ENCODE assay signal across 13 mouse cellular contexts in genomic region chr5:64431624-64432023, GRCm38 (mm10).
DNase-seq lines count a peak whose midpoint lies in the region; ATAC-seq and TF ChIP-seq lines count a peak whose summit lies in the region.
"Had no signal": no experiment of that assay in that cellular context is flagged by ENCODE, and none has a peak within 500 bp of the region (broad histone marks: within the 10 kb centered on the region; RNA-seq: fewer than 3 reads in every experiment).

No protein-coding gene starts in this region.

- peaks cover 7% of the 10 kb centered on the region for H3K4me1 ChIP-seq in liver, postnatal 0 days (ENCODE audit: insufficient read depth)
- peaks cover 8% of the 10 kb centered on the region for H3K4me1 ChIP-seq in kidney, embryonic 16.5 days (ENCODE audit: insufficient read depth, low read length)
- H3K4me1 ChIP-seq in stomach, embryonic 16.5 days (ENCODE audit: control insufficient read depth, insufficient read depth, low read length) = peaks cover 7% of the 10 kb centered on the region
- H3K4me1 ChIP-seq: neural tube, embryonic 15.5 days had no signal

- H3K9ac ChIP-seq in liver, postnatal 0 days (replicated peaks) = no peak overlapping the region
- no peak overlapping the region for H3K9ac ChIP-seq in kidney, embryonic 16.5 days (replicated peaks; ENCODE audit: low read length)
- H3K9ac ChIP-seq in stomach, embryonic 16.5 days (ENCODE audit: low read length) = peak overlapping the region; percentile 42; the same call in 1 of the 2 replicates
- H3K9ac ChIP-seq: neural tube, embryonic 15.5 days had no signal

- no peak overlapping the region for H3K27ac ChIP-seq in liver, postnatal 0 days (ENCODE audit: low read depth)
- peak overlapping the region; percentile 37; the same call in 1 of the 2 replicates for H3K27ac ChIP-seq in kidney, embryonic 16.5 days (ENCODE audit: low read length)
- H3K27ac ChIP-seq in stomach, embryonic 16.5 days (ENCODE audit: low read length) = peak overlapping the region; percentile 91
- H3K27ac ChIP-seq: heart, adult 2 months; neural tube, embryonic 15.5 days had no signal

- DNase-seq in liver (peak; percentile 33), R1 (ENCODE audit: low read depth, low spot score) (peak; percentile 59)
- no peak for DNase-seq in liver, postnatal 0 days
- DNase-seq in frontal cortex, adult 2 months (ENCODE audit: extremely low spot score in 1 of 2, low spot score in 1 of 2) = no peak
- DNase-seq in adrenal gland, postnatal 14 days = no peak
- DNase-seq: adrenal gland, adult 2 months; B cell, adult 2 months; heart, adult 2 months; thymus, adult 18-20 months had no signal

- 72% methylated on average over 6 of the region's 6 CpGs for WGBS in liver, postnatal 0 days (ENCODE audit: insufficient replicate concordance)
- WGBS in kidney, embryonic 16.5 days = 67% methylated on average over 6 of the region's 6 CpGs
- 61% methylated on average over 6 of the region's 6 CpGs for WGBS in stomach, embryonic 16.5 days

- no peak for ATAC-seq in liver, postnatal 0 days
- peak; percentile 65 for ATAC-seq in kidney, embryonic 16.5 days (ENCODE audit: low FRiP score, low TSS enrichment)
- ATAC-seq in stomach, embryonic 16.5 days (ENCODE audit: insufficient read depth, low FRiP score) = peak; percentile 96
- ATAC-seq in megakaryocyte progenitor cell, adult 5-6 weeks (replicated peaks; ENCODE audit: poor library complexity) = no peak

- no peaks in the 10 kb centered on the region for H3K27me3 ChIP-seq in liver, postnatal 0 days (ENCODE audit: insufficient read depth, low read length)
- no peaks in the 10 kb centered on the region for H3K27me3 ChIP-seq in kidney, embryonic 16.5 days (ENCODE audit: insufficient read depth, low read length)
- no peaks in the 10 kb centered on the region for H3K27me3 ChIP-seq in stomach, embryonic 16.5 days (ENCODE audit: control insufficient read depth, insufficient read depth, low read length)
- H3K27me3 ChIP-seq: neural tube, embryonic 15.5 days had no signal

- H3K4me2 ChIP-seq in liver, postnatal 0 days (ENCODE audit: low read depth, low read length) = no peak overlapping the region
- no peak overlapping the region for H3K4me2 ChIP-seq in kidney, embryonic 16.5 days (replicated peaks; ENCODE audit: low read depth, low read length)
- no peak overlapping the region; the same call in 1 of the 2 replicates for H3K4me2 ChIP-seq in stomach, embryonic 16.5 days (ENCODE audit: low read depth, low read length)
- H3K4me2 ChIP-seq: neural tube, embryonic 15.5 days had no signal

- no peaks in the 10 kb centered on the region for H3K9me3 ChIP-seq in liver, postnatal 0 days (ENCODE audit: low read length)
- no peaks in the 10 kb centered on the region for H3K9me3 ChIP-seq in kidney, embryonic 16.5 days (ENCODE audit: low read length)
- H3K9me3 ChIP-seq in stomach, embryonic 16.5 days (replicated peaks; ENCODE audit: control insufficient read depth, low read length) = no peaks in the 10 kb centered on the region
- H3K9me3 ChIP-seq: neural tube, embryonic 15.5 days had no signal

- H3K4me3 ChIP-seq in liver, postnatal 0 days (ENCODE audit: low read depth, low read length) = no peak overlapping the region
- H3K4me3 ChIP-seq in kidney, embryonic 16.5 days (ENCODE audit: low read length) = no peak overlapping the region
- no peak overlapping the region for H3K4me3 ChIP-seq in stomach, embryonic 16.5 days (replicated peaks; ENCODE audit: low read length)
- H3K4me3 ChIP-seq: heart, adult 2 months; neural tube, embryonic 15.5 days had no signal

- no peak for TF ChIP-seq EP300 in liver, postnatal 0 days (IDR thresholded peaks at IDR 0.05; ENCODE audit: low read depth)

- TF ChIP-seq CTCF in liver, postnatal 0 days (IDR thresholded peaks at IDR 0.05; ENCODE audit: low read depth) = no peak

- no peaks in the 10 kb centered on the region for H3K36me3 ChIP-seq in liver, postnatal 0 days (replicated peaks; ENCODE audit: insufficient read depth, low read length)
- H3K36me3 ChIP-seq in kidney, embryonic 16.5 days (ENCODE audit: insufficient read depth, low read length) = no peaks in the 10 kb centered on the region
- H3K36me3 ChIP-seq in stomach, embryonic 16.5 days (ENCODE audit: control insufficient read depth, insufficient read depth, low read length) = no peaks in the 10 kb centered on the region
- H3K36me3 ChIP-seq: neural tube, embryonic 15.5 days had no signal

Comparison
In these comparisons a context has a peak if more than half of its experiments do, and no peak if none do; other contexts are left out.
1. DNase-seq: peak in liver (single experiment) and R1 (single experiment); none in liver, postnatal 0 days (single experiment), frontal cortex, adult 2 months (0 of 2) and adrenal gland, postnatal 14 days (single experiment).
2. ATAC-seq: peak in kidney, embryonic 16.5 days (single experiment) and stomach, embryonic 16.5 days (single experiment); none in liver, postnatal 0 days (single experiment) and megakaryocyte progenitor cell, adult 5-6 weeks (single experiment).